Mouse (Mus musculus) cerebellum, adult 2 months (tissue): ENCODE results near the gene Noc3l.

Experiments used
- CTCF ChIP-seq: fragments of 200-500 bp; IDR thresholded peaks from 2 replicates; pipeline ENCODE4 v1.5.1; 2011; ENCODE audit warnings: low read depth, mild to moderate bottlenecking, control low read depth, low read length, moderate library complexity, borderline replicate concordance; ENCODE audit not compliant: insufficient read depth
- POLR2A ChIP-seq: fragments of 200-500 bp; IDR thresholded peaks from 2 replicates; pipeline ENCODE4 v1.6.1; 2011; ENCODE audit warnings: low read length, control low read depth, borderline replicate concordance; ENCODE audit not compliant: insufficient read depth

GRCm38 (mm10) chr19:38775548-38775947 is 43.5 kb downstream of the Noc3l start:
- TF ChIP-seq POLR2A: no peak
- peak; percentile 17; the same call in 1 of the 2 replicates for TF ChIP-seq CTCF
